Mouse (Mus musculus): Measurements from ENCODE around the gene St6gal2.

Gene St6gal2

DNA sequence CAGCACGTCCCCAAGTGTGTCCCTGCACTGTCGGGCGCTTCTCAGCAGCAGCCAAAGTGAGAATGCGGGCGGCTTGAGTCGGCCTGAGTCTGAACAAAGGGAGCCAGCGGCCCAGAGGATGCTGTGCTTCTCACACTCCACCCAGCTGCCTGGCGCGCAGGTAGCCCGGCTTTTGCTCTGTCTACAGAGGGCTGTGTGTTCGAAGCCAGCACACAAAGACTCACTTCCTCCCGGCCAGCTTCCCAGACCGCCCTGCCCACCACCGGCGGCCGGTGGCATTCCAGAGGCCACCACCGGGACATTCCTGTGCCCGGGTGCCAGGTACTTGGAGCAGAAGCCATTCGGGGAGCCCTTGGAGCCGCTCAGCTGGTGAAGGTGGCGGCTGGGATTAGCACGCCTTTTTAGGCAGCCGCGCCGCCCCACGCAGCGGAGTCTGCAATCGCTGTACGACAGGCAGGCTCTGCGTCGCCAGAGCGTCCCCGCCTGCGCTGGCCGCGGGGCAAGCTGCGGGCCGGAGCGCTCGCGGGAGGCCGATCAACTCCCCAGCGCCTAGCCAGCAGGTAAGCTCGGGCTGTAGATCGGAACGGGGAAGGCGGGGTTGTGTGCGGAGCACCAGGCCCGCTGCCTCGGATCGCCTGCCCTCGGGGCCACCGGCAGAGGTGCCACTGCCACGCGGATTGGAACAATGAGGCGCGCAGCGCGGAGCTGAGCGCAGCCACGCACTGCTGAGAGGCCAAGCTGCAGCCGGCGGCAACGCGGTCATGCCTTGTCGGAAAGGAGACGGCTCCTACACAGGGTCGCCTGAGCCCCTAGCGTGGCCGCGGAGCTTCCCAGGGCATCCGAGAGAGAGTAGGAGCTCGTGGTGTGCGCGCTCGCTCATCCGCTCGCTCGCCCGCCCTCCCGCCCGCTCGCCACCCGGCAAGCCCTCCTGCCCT lies at the start of gene St6gal2:
Gene St6gal2, plus strand, starts transcription at position 133 of the 935 bp plus-strand sequence.
- no peak for DNase-seq

GRCm38 (mm10) chr17:55406043-55406442 lies 39.1 kb upstream of the St6gal2 start:
- no peak for DNase-seq

GRCm38 (mm10) chr17:55416519-55416918 lies 28.7 kb upstream of the St6gal2 start:
- no peak for DNase-seq

DNA sequence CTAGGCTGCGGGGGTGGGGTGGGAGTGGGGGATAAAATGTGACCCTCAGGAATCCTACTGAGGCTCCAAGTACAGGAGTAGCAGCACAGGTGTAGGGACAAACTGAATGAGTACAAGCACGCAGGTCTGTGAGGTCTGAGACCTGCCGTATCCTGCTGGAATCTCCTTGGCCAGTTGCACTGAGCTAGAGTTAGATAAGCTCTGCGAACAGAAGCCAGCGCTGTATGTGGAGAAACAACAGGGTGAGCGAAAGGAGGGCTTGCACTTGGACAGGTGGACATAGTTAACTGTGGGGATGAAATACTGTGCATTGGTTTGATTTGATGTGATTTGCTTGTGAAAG lies 974 bp downstream of the St6gal2 start:
- no peak for DNase-seq

DNA sequence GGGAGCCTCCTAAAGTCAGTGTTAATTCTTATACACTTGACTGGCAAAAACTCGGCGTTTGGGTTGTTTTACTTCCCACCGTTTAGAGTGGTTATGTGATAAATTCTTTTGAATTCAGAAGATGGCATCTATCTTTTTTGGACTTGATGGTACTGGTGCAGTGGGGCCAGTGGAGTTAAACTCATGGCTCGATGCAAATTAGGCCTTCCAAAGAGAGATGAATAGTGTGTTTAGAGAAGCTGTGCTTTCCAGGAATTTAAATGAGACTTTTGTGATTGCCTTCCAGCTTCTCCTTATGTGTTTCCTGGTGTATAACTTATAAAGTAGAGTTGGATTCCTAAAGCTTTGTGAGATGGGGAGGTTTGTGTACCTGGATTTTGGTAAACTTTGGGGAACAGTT lies 1.5 kb downstream of the St6gal2 start:
- no peak for DNase-seq

GRCm38 (mm10) chr17:55450943-55451342 lies 5.8 kb downstream of the St6gal2 start:
- no peak for DNase-seq

DNA sequence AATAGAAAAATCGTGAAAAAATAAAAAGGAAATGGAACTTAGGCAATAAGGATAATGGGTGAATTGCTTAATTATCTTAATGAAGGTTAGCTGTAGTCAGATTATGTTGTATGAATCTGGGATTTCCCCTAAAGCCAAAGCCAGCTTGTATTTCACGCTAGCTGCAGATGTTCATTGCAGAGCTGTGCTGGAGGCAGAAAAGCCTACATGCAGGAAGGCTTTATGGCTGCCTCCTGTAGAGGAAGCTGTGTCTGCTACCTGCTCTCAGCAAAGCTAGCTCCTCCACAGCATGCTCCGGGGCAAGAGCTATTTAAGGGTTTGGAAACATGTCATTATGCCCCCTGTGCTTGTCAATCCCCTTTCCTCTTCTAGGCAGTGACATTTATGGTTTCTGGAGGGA lies 9.3 kb downstream of the St6gal2 start:
- DNase-seq: no peak

GRCm38 (mm10) chr17:55460187-55460586 lies 15.0 kb downstream of the St6gal2 start:
- no peak for DNase-seq

GRCm38 (mm10) chr17:55467579-55467978 lies 22.4 kb downstream of the St6gal2 start:
- no peak for DNase-seq

- DNase-seq: no peak
Measured at GRCm38 (mm10) chr17:55468963-55469362, 23.8 kb downstream of the St6gal2 start.

GRCm38 (mm10) chr17:55475974-55476373 lies 30.8 kb downstream of the St6gal2 start:
- DNase-seq: no peak

GRCm38 (mm10) chr17:55477361-55477760 lies 32.2 kb downstream of the St6gal2 start:
- DNase-seq: no peak

- DNase-seq: no peak
Measured at GRCm38 (mm10) chr17:55479367-55479766, 34.2 kb downstream of the St6gal2 start.

DNA sequence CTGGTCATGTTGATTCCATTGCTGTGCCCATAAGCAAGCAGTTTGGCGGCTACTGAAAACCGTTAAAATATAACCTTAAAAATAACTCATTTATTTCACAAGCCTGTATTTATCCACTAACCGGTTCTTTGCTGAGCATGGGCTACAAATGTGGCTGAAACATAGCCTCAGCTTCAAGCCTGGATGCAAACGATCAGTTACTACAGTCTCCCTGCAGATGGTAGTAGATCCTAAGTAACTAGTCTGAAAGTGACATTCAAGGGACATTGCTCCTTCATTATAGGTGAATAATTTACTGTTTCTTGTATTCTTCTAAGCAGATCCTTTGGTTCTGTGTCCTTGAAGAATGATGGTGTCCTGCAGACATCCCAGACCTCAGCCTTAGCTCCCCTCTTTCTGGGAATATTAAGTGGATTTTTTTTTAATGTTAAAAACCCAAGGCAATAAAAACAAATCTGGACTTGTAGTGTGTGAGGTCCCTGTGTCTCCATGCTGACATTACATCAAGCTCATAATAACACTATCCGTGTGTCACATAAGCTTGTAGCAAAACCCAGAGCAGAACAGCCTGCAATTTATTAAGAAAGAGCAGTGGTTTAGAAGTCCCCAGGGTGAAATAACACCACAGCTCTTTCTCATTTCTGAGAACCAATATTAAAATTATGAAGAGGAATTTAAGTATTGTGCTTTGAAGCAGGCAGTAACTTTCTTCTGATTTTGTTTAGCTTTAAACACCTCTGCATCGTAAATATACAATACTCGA lies 39.1 kb downstream of the St6gal2 start:
- no peak for DNase-seq

GRCm38 (mm10) chr17:55531872-55532271 lies 86.7 kb downstream of the St6gal2 start:
- DNase-seq: no peak

DNA sequence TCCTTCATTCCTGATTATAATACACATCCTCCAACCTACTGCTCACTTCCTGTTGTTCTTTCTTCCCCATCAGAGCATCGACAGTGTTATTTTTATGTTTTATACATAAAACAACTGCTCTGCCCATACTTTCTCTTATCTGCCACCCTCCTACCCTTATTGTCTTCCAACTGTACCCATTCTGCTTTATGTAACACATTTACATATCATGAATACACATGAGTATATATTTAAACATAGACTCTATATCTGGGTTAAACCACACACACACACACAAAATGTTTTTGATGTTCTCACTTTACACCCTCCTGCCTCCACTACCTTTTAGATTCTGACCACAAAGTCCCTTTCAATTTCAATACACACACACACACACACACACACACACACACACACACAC lies 103.3 kb downstream of the St6gal2 start:
- DNase-seq: no peak

DNA sequence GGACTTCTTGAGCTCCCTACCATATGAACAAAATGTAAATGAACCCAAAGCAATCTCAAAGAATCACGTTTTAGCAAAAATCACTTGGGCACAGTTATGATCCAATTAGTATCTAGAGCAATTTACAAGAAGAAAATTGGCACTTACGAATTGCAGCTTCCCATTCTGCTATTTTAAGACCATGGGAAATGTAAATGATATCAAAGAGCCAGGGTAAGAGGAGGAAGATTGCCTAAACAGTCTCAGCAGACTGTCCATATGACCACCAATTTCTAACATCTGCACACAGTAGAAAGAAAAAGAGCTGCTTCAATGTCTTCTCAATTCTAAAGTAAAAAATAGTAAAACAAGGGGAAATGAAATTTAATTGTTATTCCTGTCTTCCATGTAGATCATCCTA lies 116.6 kb downstream of the St6gal2 start:
- no peak for DNase-seq
